Mouse (Mus musculus) gastrocnemius, adult 2 months (tissue): Measurements from ENCODE around the gene Gal3st2c. TPM values are rescaled to one million over a fixed set of nuclear protein-coding genes. Genes with fewer than 3 reads are reported as not detected.
"Not testable (repeated sequence)": the region's sequence is repeated elsewhere in the genome, so short reads cannot be mapped to it uniquely, and the experiment has no call there.

Experiments used
- DNase-seq: peaks from one replicate; pipeline ENCODE4 v3.0.0; 2022
- H3K27ac ChIP-seq: fragments of 200-600 bp; 2 replicates; pipeline ENCODE4 v1.8.1; 2022; ENCODE audit warnings: mild to moderate bottlenecking
- H3K4me3 ChIP-seq: fragments of 200-600 bp; 2 replicates; pipeline ENCODE4 v1.8.1; 2022; ENCODE audit warnings: mild to moderate bottlenecking, moderate library complexity
- CTCF ChIP-seq: fragments of 200-600 bp; IDR thresholded peaks from 2 replicates; pipeline ENCODE4 v1.8.1; 2022; ENCODE audit warnings: antibody characterized with exemption, mild to moderate bottlenecking, moderate library complexity
- intact Hi-C: fragments of 180-260 bp; cut with DNase I; formaldehyde crosslinking; loops from one replicate; pipeline ENCODE4 v1.15.1; 2025
- total RNA-seq, 2 experiments: library from RNA; stranded (reverse); gene quantifications; 2 replicates each; pipeline ENCODE4 v1.2.3; 2021

The Gal3st2c gene
- total RNA-seq, 2 experiments from 2014 or later, result 0.03 to 0.06 TPM

- Histone ChIP-seq H3K27ac (no peak overlapping the region), H3K4me3 (no peak overlapping the region)
- DNase-seq, result no peak
- no peak for TF ChIP-seq CTCF
- intact Hi-C loops, result no loop called here
Measured at GRCm38 (mm10) chr1:94054481-94054880, 64.2 kb downstream of the Gal3st2c start.

- no peak overlapping the region for H3K27ac ChIP-seq
- no peak for DNase-seq
- no peak for TF ChIP-seq CTCF
- intact Hi-C loops, result no loop called here
- no peak overlapping the region for H3K4me3 ChIP-seq
Measured at GRCm38 (mm10) chr1:94055966-94056365, 65.7 kb downstream of the Gal3st2c start.

GRCm38 (mm10) chr1:94057401-94057800 is 67.1 kb downstream of the Gal3st2c start:
- H3K4me3 ChIP-seq, result no peak overlapping the region
- H3K27ac ChIP-seq, result no peak overlapping the region
- no peak for TF ChIP-seq CTCF
- DNase-seq, result no peak
- intact Hi-C loops, result no loop called here

- DNase-seq, intact Hi-C loops, H3K27ac ChIP-seq, H3K4me3 ChIP-seq: not testable (repeated sequence)
Measured at GRCm38 (mm10) chr1:94058281-94058680, 68.0 kb downstream of the Gal3st2c start.

Other genes starting within 250 kb of the Gal3st2c start
- 10 to 100 TPM; 24.0 to 31.3 TPM for gene Atg4b, start 239.0 kb upstream of the Gal3st2c start, total RNA-seq
- gene Thap4, start 235.6 kb upstream of the Gal3st2c start, total RNA-seq, result 10 to 100 TPM; 70.0 to 94.1 TPM
- gene Dtymk, start 188.6 kb upstream of the Gal3st2c start, total RNA-seq, result 10 to 100 TPM; 14.1 to 18.6 TPM
- gene Ing5, start 186.5 kb upstream of the Gal3st2c start, total RNA-seq, result 1 to 10 TPM; 3.6 to 5.8 TPM
- 10 to 100 TPM; 21.7 to 22.9 TPM for gene D2hgdh, start 165.6 kb upstream of the Gal3st2c start, total RNA-seq
- gene Gal3st2, start 129.2 kb upstream of the Gal3st2c start, total RNA-seq, result not detected
- gene Gal3st2b, start 72.2 kb upstream of the Gal3st2c start, total RNA-seq, result under 1 TPM; 0.08 to 0.15 TPM
- gene Neu4, start 29.9 kb downstream of the Gal3st2c start, total RNA-seq, result not detected
- not detected for gene Pdcd1, start 62.0 kb downstream of the Gal3st2c start, total RNA-seq